Comparison of ENCODE assay signal across 30 mouse cellular contexts in genomic region chr16:54928259-54928658, GRCm38 (mm10).
DNase-seq lines count a peak whose midpoint lies in the region; ATAC-seq lines count a peak whose summit lies in the region.
"Had no signal": no experiment of that assay in that cellular context is flagged by ENCODE, and none has a peak within 500 bp of the region (broad histone marks: within the 10 kb centered on the region; RNA-seq: fewer than 3 reads in every experiment).

No protein-coding gene starts in this region.

- H3K4me3 ChIP-seq in forebrain, embryonic 14.5 days (ENCODE audit: low read depth, low read length): no peak overlapping the region
- no peak overlapping the region for H3K4me3 ChIP-seq in forebrain, embryonic 11.5 days (ENCODE audit: low read depth, low read length)
- H3K4me3 ChIP-seq: embryonic facial prominence, embryonic 15.5 days; forebrain, embryonic 13.5 days; gastrocnemius, adult 2 months; heart, adult 2 months; heart, embryonic 12.5 days; limb, embryonic 10.5 days; limb, embryonic 15.5 days; liver, embryonic 13.5 days; midbrain, embryonic 13.5 days had no signal

- H3K9ac ChIP-seq in forebrain, embryonic 14.5 days (ENCODE audit: low read length): no peak overlapping the region
- no peak overlapping the region for H3K9ac ChIP-seq in forebrain, embryonic 11.5 days (ENCODE audit: low read length)
- H3K9ac ChIP-seq: embryonic facial prominence, embryonic 15.5 days; forebrain, embryonic 13.5 days; heart, embryonic 12.5 days; hindbrain, embryonic 14.5 days; limb, embryonic 15.5 days; liver, embryonic 13.5 days; midbrain, embryonic 13.5 days had no signal

- ATAC-seq in forebrain, embryonic 14.5 days: no peak
- ATAC-seq in forebrain, embryonic 11.5 days (replicated peaks; ENCODE audit: low FRiP score): no peak
- ATAC-seq: CD4-positive, CD25-positive, alpha-beta regulatory T cell, adult 4 months; forebrain, embryonic 13.5 days; inflammation-experienced regulatory T-cells, adult 6 months; lung, postnatal 0 days; midbrain, embryonic 13.5 days had no signal

- no peak overlapping the region for H3K4me2 ChIP-seq in forebrain, embryonic 14.5 days (ENCODE audit: low read length)
- H3K4me2 ChIP-seq in forebrain, embryonic 11.5 days (ENCODE audit: low read depth, low read length, severe bottlenecking): no peak overlapping the region
- H3K4me2 ChIP-seq: embryonic facial prominence, embryonic 15.5 days; forebrain, embryonic 13.5 days; heart, embryonic 12.5 days; hindbrain, embryonic 14.5 days; limb, embryonic 15.5 days; liver, embryonic 13.5 days; midbrain, embryonic 13.5 days had no signal

- peak; percentile 9 for DNase-seq in forebrain, embryonic 14.5 days (ENCODE audit: low spot score)
- DNase-seq in forebrain, embryonic 11.5 days (ENCODE audit: low spot score): no peak
- DNase-seq in left cerebral cortex, postnatal 4 days: peak; percentile 6
- no peak for DNase-seq in left cerebral cortex, postnatal 14 days (ENCODE audit: low spot score in 2 of 2)
- peak; percentile 8 for DNase-seq in right cerebral cortex, postnatal 4 days
- no peak for DNase-seq in right cerebral cortex, postnatal 36 days (ENCODE audit: low spot score in 2 of 2)
- DNase-seq in retina, postnatal 1 day: peak; percentile 11
- DNase-seq in kidney, adult 8-10 months: no peak
- DNase-seq: adrenal gland, postnatal 25 days; cerebellum, adult 8-10 months; gastrocnemius, adult 2 months; gastrocnemius, postnatal 36 days; heart, adult 2 months; heart, postnatal 4 days; kidney, adult 18-20 months; kidney, postnatal 4 days; liver, embryonic 13.5 days; lung, adult 18-20 months had no signal

- 81% methylated on average over 3 of the region's 3 CpGs for WGBS in forebrain, embryonic 14.5 days
- WGBS in forebrain, embryonic 11.5 days: 86% methylated on average over 3 of the region's 3 CpGs

- H3K4me1 ChIP-seq in forebrain, embryonic 14.5 days (ENCODE audit: control insufficient read depth, insufficient read depth, low read length): no peaks in the 10 kb centered on the region
- no peaks in the 10 kb centered on the region for H3K4me1 ChIP-seq in forebrain, embryonic 11.5 days (replicated peaks; ENCODE audit: control insufficient read depth, insufficient read depth, low read length)
- H3K4me1 ChIP-seq: embryonic facial prominence, embryonic 15.5 days; forebrain, embryonic 13.5 days; heart, embryonic 12.5 days; limb, embryonic 10.5 days; limb, embryonic 15.5 days; liver, embryonic 13.5 days; midbrain, embryonic 13.5 days had no signal

- H3K27ac ChIP-seq in forebrain, embryonic 14.5 days (ENCODE audit: low read depth, low read length): no peak overlapping the region
- no peak overlapping the region for H3K27ac ChIP-seq in forebrain, embryonic 11.5 days (ENCODE audit: low read depth, low read length)
- H3K27ac ChIP-seq: embryonic facial prominence, embryonic 15.5 days; forebrain, embryonic 13.5 days; gastrocnemius, adult 2 months; heart, adult 2 months; hindbrain, embryonic 14.5 days; kidney, postnatal 0 days; limb, embryonic 10.5 days; limb, embryonic 15.5 days; liver, embryonic 13.5 days; macrophage; midbrain, embryonic 13.5 days had no signal

- no peaks in the 10 kb centered on the region for H3K9me3 ChIP-seq in forebrain, embryonic 14.5 days (replicated peaks; ENCODE audit: control insufficient read depth, low read length)
- H3K9me3 ChIP-seq in forebrain, embryonic 11.5 days (ENCODE audit: control insufficient read depth, low read length): no peaks in the 10 kb centered on the region
- H3K9me3 ChIP-seq: embryonic facial prominence, embryonic 15.5 days; forebrain, embryonic 13.5 days; heart, embryonic 12.5 days; limb, embryonic 10.5 days; limb, embryonic 15.5 days; liver, embryonic 13.5 days had no signal

- intact Hi-C loops in left cerebral cortex, postnatal 4 days (cut with DNase I): no loop called here
- intact Hi-C loops in left cerebral cortex, postnatal 14 days (cut with DNase I): no loop called here

- no peaks in the 10 kb centered on the region for H3K36me3 ChIP-seq in forebrain, embryonic 14.5 days (ENCODE audit: control insufficient read depth, insufficient read depth, low read length)
- no peaks in the 10 kb centered on the region for H3K36me3 ChIP-seq in forebrain, embryonic 11.5 days (ENCODE audit: control insufficient read depth, insufficient read depth, low read length)
- H3K36me3 ChIP-seq: embryonic facial prominence, embryonic 15.5 days; heart, embryonic 12.5 days; limb, embryonic 10.5 days; limb, embryonic 15.5 days; liver, embryonic 13.5 days; midbrain, embryonic 13.5 days had no signal

- H3K27me3 ChIP-seq in forebrain, embryonic 14.5 days (replicated peaks; ENCODE audit: control insufficient read depth, insufficient read depth, low read length): no peaks in the 10 kb centered on the region
- no peaks in the 10 kb centered on the region for H3K27me3 ChIP-seq in forebrain, embryonic 11.5 days (ENCODE audit: control insufficient read depth, insufficient read depth, low read length)
- H3K27me3 ChIP-seq: embryonic facial prominence, embryonic 15.5 days; forebrain, embryonic 13.5 days; heart, embryonic 12.5 days; limb, embryonic 15.5 days; liver, embryonic 13.5 days; midbrain, embryonic 13.5 days had no signal

Comparison
In these comparisons a context has a peak if more than half of its experiments do, and no peak if none do; other contexts are left out.
1. DNase-seq: peak in forebrain, embryonic 14.5 days (single experiment), left cerebral cortex, postnatal 4 days (single experiment), right cerebral cortex, postnatal 4 days (single experiment) and retina, postnatal 1 day (single experiment); none in forebrain, embryonic 11.5 days (single experiment), left cerebral cortex, postnatal 14 days (0 of 2), right cerebral cortex, postnatal 36 days (0 of 2) and kidney, adult 8-10 months (0 of 2).